Mouse (Mus musculus) limb, embryonic 11.5 days (tissue): ENCODE data around the gene Cmtm1. TPM values are rescaled to one million over a fixed set of nuclear protein-coding genes. Genes with fewer than 3 reads are reported as not detected.
"Not testable (repeated sequence)": the region's sequence is repeated elsewhere in the genome, so short reads cannot be mapped to it uniquely, and the experiment has no call there.

ENCODE experiments used
- ATAC-seq: fragments of 200-750 bp; cut with Nextera tagmentation; 2 replicates; pipeline ENCODE4 v1.8.0; 2017; ENCODE audit warnings: low read depth; ENCODE audit not compliant: insufficient number of reproducible peaks, low FRiP score, low TSS enrichment
- DNase-seq: peaks from one replicate; pipeline ENCODE4 v3.0.0-alpha.2; 2015; ENCODE audit warnings: low spot score
- H3K27ac ChIP-seq: fragments of 300-500 bp; sonication (generic); replicated peaks from 2 replicates; pipeline ENCODE4 v1.5.1; 2014; ENCODE audit warnings: low read depth, mild to moderate bottlenecking, low read length
- H3K27me3 ChIP-seq: fragments of 300-500 bp; sonication (generic); 2 replicates; pipeline ENCODE4 v1.6.1; 2014; ENCODE audit warnings: mild to moderate bottlenecking, low read length, mixed read lengths; ENCODE audit not compliant: control insufficient read depth, insufficient read depth
- H3K36me3 ChIP-seq: fragments of 300-500 bp; sonication (generic); 2 replicates; pipeline ENCODE4 v1.6.1; 2014; ENCODE audit warnings: mild to moderate bottlenecking, low read length, moderate library complexity, mixed read lengths; ENCODE audit not compliant: control insufficient read depth, insufficient read depth
- H3K4me1 ChIP-seq: fragments of 300-500 bp; sonication (generic); 2 replicates; pipeline ENCODE4 v1.6.1; 2014; ENCODE audit warnings: low read length, mixed read lengths; ENCODE audit not compliant: control insufficient read depth, insufficient read depth
- H3K4me2 ChIP-seq: fragments of 300-500 bp; sonication (generic); 2 replicates; pipeline ENCODE4 v1.6.1; 2014; ENCODE audit warnings: low read depth, mild to moderate bottlenecking, moderate library complexity; ENCODE audit not compliant: severe bottlenecking
- H3K4me3 ChIP-seq: fragments of 300-500 bp; sonication (generic); 2 replicates; pipeline ENCODE4 v1.5.1; 2014; ENCODE audit warnings: low read depth, low read length
- H3K9ac ChIP-seq: fragments of 300-500 bp; sonication (generic); 2 replicates; pipeline ENCODE4 v1.6.1; 2014; ENCODE audit warnings: mild to moderate bottlenecking, low read length
- H3K9me3 ChIP-seq: fragments of 300-500 bp; sonication (generic); 2 replicates; pipeline ENCODE4 v1.6.1; 2016; ENCODE audit warnings: low read length; ENCODE audit not compliant: control insufficient read depth
- WGBS: fragments of 180-500 bp; shearing (Covaris S2); extraction: QIAGEN DNeasy Blood & Tissue Kit; methylation state at CpG from one replicate; pipeline ENCODE4 v1.1.7; 2014; 5-methylcytosine and 5-hydroxymethylcytosine counted together
- polyA plus RNA-seq: library from polyadenylated mRNA; unstranded; fragments of >200 nt; fragmentation: Nextera tagmentation; extraction: Ambion mirVana; gene quantifications from 2 replicates; pipeline ENCODE4 v1.2.1, GENCODE M21; 2014

The Cmtm1 gene
- polyA plus RNA-seq, 1 experiment from 2014 or later = not detected

- H3K9me3 ChIP-seq, H3K4me1 ChIP-seq, H3K27ac ChIP-seq, H3K4me3 ChIP-seq, H3K4me2 ChIP-seq, DNase-seq, ATAC-seq, H3K27me3 ChIP-seq, H3K9ac ChIP-seq, H3K36me3 ChIP-seq: not testable (repeated sequence)
- WGBS = 52% methylated on average over 6 of the region's 6 CpGs
These were observed 1.6 kb downstream of the Cmtm1 start for GRCm38 (mm10) chr8:104308341-104308740.

- Histone ChIP-seq H3K4me3 (no peak overlapping the region), H3K4me1 (no peaks in the 10 kb centered on the region), H3K9ac (no peak overlapping the region), H3K27ac (no peak overlapping the region), H3K36me3 (no peaks in the 10 kb centered on the region), H3K27me3 (no peaks in the 10 kb centered on the region), H3K4me2 (no peak overlapping the region), H3K9me3 (no peaks in the 10 kb centered on the region)
- ATAC-seq = no peak
- DNase-seq = no peak
- 87% methylated on average over 11 of the region's 11 CpGs for WGBS
These were observed 5.0 kb downstream of the Cmtm1 start for GRCm38 (mm10) chr8:104304962-104305361.

GRCm38 (mm10) chr8:104302536-104302935 lies 7.4 kb downstream of the Cmtm1 start:
- WGBS = 100% methylated on average over 4 of the region's 4 CpGs
- not testable (repeated sequence) for H3K4me1 ChIP-seq, DNase-seq, H3K4me2 ChIP-seq, H3K27me3 ChIP-seq, H3K9ac ChIP-seq, ATAC-seq, H3K27ac ChIP-seq, H3K4me3 ChIP-seq, H3K36me3 ChIP-seq, H3K9me3 ChIP-seq

- H3K4me1 ChIP-seq, ATAC-seq: not testable (repeated sequence)
- 26% methylated on average over 3 of the region's 3 CpGs for WGBS
These were observed 8.4 kb downstream of the Cmtm1 start for GRCm38 (mm10) chr8:104301577-104301976.

GRCm38 (mm10) chr8:104294396-104294795 lies 15.5 kb downstream of the Cmtm1 start:
- no peak overlapping the region for H3K4me3 ChIP-seq
- no peaks in the 10 kb centered on the region for H3K27me3 ChIP-seq
- no peak overlapping the region for H3K27ac ChIP-seq
- H3K9me3 ChIP-seq = no peaks in the 10 kb centered on the region
- 85% methylated on average over 1 of the region's 1 CpGs for WGBS
- no peaks in the 10 kb centered on the region for H3K36me3 ChIP-seq
- H3K9ac ChIP-seq = no peak overlapping the region
- no peaks in the 10 kb centered on the region for H3K4me1 ChIP-seq
- no peak for ATAC-seq
- H3K4me2 ChIP-seq = no peak overlapping the region
- no peak for DNase-seq

More at GRCm38 (mm10) chr8:104301577-104301976, 8.4 kb downstream of the Cmtm1 start:
- H3K9me3 ChIP-seq, H3K4me3 ChIP-seq, H3K9ac ChIP-seq, DNase-seq, H3K4me2 ChIP-seq, H3K27ac ChIP-seq, H3K27me3 ChIP-seq, H3K36me3 ChIP-seq: not testable (repeated sequence)

- not testable (repeated sequence) for DNase-seq, H3K27ac ChIP-seq, H3K27me3 ChIP-seq, H3K9ac ChIP-seq, H3K4me2 ChIP-seq, H3K4me1 ChIP-seq, ATAC-seq, H3K4me3 ChIP-seq, H3K36me3 ChIP-seq, H3K9me3 ChIP-seq
- 84% methylated on average over 12 of the region's 12 CpGs for WGBS
These were observed 16.9 kb downstream of the Cmtm1 start, which contains the start of gene Cmtm2a for GRCm38 (mm10) chr8:104293081-104293480. Gene Cmtm2a (minus strand): TSS chr8:104293181.

- no peaks in the 10 kb centered on the region for H3K4me1 ChIP-seq
- ATAC-seq (no peak), DNase-seq (no peak)
- no peak overlapping the region for H3K4me3 ChIP-seq
- H3K27me3 ChIP-seq = no peaks in the 10 kb centered on the region
- WGBS = 92% methylated on average over 6 of the region's 6 CpGs
- H3K9ac ChIP-seq = no peak overlapping the region
- H3K9me3 ChIP-seq = no peaks in the 10 kb centered on the region
- no peak overlapping the region for H3K27ac ChIP-seq
- no peak overlapping the region for H3K4me2 ChIP-seq
- peaks cover 4% of the 10 kb centered on the region; the same call in 1 of the 2 replicates for H3K36me3 ChIP-seq
These were observed 41.0 kb downstream of the Cmtm1 start for GRCm38 (mm10) chr8:104268937-104269440.

- Histone ChIP-seq H3K4me2 (no peak overlapping the region), H3K27ac (no peak overlapping the region), H3K4me3 (no peak overlapping the region), H3K27me3 (no peaks in the 10 kb centered on the region), H3K9me3 (no peaks in the 10 kb centered on the region), H3K36me3 (peaks cover 8% of the 10 kb centered on the region; the same call in 1 of the 2 replicates), H3K4me1 (no peaks in the 10 kb centered on the region), H3K9ac (no peak overlapping the region)
- DNase-seq (no peak), ATAC-seq (no peak)
These were observed 41.6 kb downstream of the Cmtm1 start for GRCm38 (mm10) chr8:104268368-104268767.
